ENCODE assay signal across 13 mouse cellular contexts in the genomic region with DNA sequence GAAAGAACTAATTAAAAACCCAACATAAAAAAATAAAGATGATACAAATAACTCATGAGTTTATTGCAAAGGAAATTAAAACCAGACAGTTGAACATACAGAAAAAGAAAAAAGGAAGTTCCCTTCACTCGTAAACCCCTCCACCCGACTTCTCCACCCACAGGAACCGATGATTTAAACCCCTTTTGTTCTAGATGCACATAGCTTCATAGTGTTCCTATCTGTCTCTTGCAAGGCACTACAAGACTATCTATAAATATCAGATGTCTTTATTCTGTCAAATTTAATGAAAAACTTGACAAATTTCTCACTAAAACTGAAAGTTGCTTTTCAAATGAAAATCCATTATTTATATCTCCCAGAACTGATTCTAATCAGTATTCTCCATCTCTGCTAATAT.
"Had no signal": no experiment of that assay in that cellular context is flagged by ENCODE, and none has a peak within 500 bp of the region (broad histone marks: within the 10 kb centered on the region; RNA-seq: fewer than 3 reads in every experiment).

No protein-coding gene starts in this region.

- H3K27ac ChIP-seq: left cerebral cortex, adult 2 months; liver, embryonic 13.5 days; lung, embryonic 15.5 days; midbrain, embryonic 13.5 days; neural tube, embryonic 15.5 days had no signal

- DNase-seq: kidney, adult 18-20 months; kidney, postnatal 10 days; kidney, postnatal 4 days; liver, embryonic 13.5 days; liver, postnatal 0 days; lung, postnatal 36 days had no signal

- H3K36me3 ChIP-seq: limb, embryonic 15.5 days; liver, embryonic 13.5 days; lung, embryonic 15.5 days; midbrain, embryonic 13.5 days; neural tube, embryonic 15.5 days had no signal

- H3K9me3 ChIP-seq: limb, embryonic 15.5 days; liver, embryonic 13.5 days; lung, embryonic 15.5 days; megakaryocyte, embryonic 14.5 days; midbrain, embryonic 13.5 days; neural tube, embryonic 15.5 days had no signal

- H3K27me3 ChIP-seq: limb, embryonic 15.5 days; liver, embryonic 13.5 days; lung, embryonic 15.5 days; megakaryocyte, embryonic 14.5 days; midbrain, embryonic 13.5 days; neural tube, embryonic 15.5 days had no signal

- H3K4me2 ChIP-seq: limb, embryonic 15.5 days; liver, embryonic 13.5 days; lung, embryonic 15.5 days; midbrain, embryonic 13.5 days; neural tube, embryonic 15.5 days had no signal

- ATAC-seq: liver, postnatal 0 days; midbrain, embryonic 13.5 days had no signal

- H3K9ac ChIP-seq: limb, embryonic 15.5 days; liver, embryonic 13.5 days; liver, postnatal 0 days; lung, embryonic 15.5 days; midbrain, embryonic 13.5 days; neural tube, embryonic 15.5 days had no signal

- H3K4me3 ChIP-seq: left cerebral cortex, adult 2 months; limb, embryonic 15.5 days; liver, embryonic 13.5 days; lung, embryonic 15.5 days; megakaryocyte, embryonic 14.5 days; midbrain, embryonic 13.5 days; myocyte; neural tube, embryonic 15.5 days had no signal

- H3K4me1 ChIP-seq: liver, embryonic 13.5 days; lung, embryonic 15.5 days; midbrain, embryonic 13.5 days had no signal
